Mouse (Mus musculus) layer of hippocampus, postnatal 25 days (tissue): ENCODE measurements around the gene Prg2. TPM values are rescaled to one million over a fixed set of nuclear protein-coding genes. Genes with fewer than 3 reads are reported as not detected.

Experiments used
- DNase-seq, 2 experiments: peaks; one replicate each; pipeline ENCODE4 v3.0.0; 2022; ENCODE audit warnings: mixed read lengths in 2 of 2, low spot score in 1 of 2; ENCODE audit errors: extremely low spot score in 1 of 2
- total RNA-seq, 2 experiments: library from RNA; stranded (reverse); gene quantifications; 2 replicates each; pipeline ENCODE4 v1.2.3; 2021

The Prg2 gene
- total RNA-seq, result not detected

DNA sequence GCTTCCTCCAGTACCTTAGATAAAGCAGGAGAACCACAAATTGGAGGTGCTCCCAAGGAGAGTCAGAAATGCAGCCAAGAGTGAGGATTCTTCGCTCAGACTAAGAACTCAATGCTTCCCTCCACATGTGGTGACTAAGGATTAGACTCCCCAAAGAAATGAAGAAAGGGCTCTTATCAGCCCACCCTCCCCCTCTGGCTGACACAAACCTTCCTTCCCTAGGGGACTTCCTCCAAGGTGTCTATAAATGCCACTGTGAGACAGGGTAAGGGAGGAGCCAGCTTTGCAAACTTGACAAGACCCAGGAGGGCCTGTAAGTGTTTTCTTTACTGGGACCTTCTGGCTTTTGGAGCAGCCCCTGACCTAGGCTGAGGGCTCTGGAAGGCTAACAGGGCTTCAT lies at the start of gene Prg2:
Gene Prg2, plus strand, starts transcription at position 274 of the 400 bp plus-strand sequence.
- no peak for DNase-seq

DNA sequence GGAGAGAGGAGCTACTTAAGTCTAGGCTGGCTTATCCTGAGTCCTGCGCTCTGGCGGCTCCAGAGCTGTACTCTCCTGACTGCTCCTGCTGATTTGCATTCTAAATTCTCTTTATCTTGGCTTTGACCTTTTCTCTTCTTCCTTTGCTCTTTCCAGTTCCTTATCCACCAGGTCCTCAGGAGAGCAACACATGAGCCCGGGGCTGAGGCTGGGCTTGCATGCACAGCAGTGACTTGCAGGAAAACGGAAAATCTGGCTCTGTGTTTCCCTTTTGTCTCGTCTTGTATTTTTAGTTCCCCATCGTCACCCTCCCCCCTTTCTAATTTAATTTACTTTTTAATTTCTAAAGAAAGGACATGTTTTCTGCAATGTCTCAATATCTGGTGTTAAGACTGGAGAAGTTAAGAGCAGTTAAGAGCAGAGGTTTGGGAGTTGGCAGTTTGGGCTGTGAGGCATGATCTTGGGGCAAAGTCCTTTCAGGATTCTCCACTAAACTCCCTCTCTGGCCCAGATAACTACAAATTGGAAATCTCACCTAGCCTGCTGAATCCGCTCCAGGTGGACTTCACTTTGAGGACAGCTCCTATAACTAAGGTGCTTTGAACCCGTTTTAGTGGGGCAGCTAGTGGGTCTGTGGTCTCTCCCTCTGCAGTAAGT lies 46.1 kb upstream of the Prg2 start:
- no peak for DNase-seq

DNA sequence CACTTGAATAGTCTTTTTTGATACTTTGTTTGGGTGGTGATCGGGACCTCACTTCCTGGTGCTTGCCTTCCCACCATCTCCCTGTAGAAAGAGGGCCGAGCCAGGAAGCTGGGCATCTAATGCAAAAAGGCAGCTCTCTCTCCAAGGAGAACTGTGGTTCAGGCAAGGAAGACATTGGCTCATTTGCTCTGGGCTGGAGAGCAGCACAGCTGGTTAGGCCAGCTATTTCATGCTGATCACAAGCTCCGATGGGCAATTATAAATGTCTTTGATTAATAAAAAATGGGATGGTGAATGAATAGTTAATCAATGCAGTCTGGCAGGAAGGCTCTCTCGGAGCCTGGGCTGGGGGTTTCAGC lies 45.6 kb upstream of the Prg2 start:
- no peak for DNase-seq

- DNase-seq, result no peak
These were observed 45.2 kb upstream of the Prg2 start for GRCm38 (mm10) chr2:84935065-84935464.

DNA sequence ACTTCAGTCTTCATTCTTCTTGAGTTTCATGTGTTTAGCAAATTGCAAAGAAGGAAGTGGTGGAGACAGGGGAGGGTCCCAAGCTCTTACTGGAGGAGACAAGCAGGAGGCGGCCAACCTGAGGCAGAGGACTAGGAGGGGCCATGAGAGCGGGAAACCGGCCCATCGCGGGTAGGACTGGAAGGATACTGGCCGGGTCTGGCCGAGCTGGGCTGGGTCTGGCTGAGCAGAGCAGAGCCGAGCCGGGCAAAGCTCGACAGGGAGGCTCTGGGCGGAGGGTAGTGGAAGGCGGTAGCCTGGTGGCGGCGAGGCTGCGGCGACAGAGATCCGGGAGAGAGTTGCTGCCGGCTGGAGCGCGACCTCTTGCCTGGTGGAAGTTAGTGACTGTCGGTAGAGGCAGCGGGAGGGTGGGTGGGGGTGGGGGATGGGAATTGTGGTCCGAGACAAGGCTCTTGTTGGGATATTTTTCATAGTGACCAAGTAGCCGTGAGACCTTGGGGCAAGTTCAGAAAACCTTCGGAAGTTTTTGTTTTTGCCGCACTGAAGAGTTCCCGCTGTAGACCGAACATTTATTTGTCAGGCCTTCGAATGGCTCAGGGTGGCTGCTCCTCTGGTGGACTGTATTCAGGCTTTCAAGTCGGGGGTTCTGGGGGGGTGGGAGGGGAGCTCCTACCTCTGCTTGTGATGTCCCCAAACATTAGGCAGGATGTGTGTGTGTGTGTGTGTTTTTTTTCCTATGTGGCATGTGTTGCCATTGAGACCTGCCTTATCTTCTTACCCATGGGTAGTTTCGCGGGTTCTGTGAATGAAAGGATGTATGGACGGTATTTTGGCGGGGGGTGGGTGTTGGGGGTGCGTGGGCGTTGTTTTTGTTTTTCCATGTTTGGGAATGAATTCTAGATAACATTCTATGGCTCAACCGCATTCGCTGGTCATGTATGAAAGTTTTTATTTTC lies 43.5 kb upstream of the Prg2 start, which contains the start of gene Slc43a3:
Gene Slc43a3, plus strand, starts transcription at position 106 of the 956 bp plus-strand sequence.
- DNase-seq, result no peak

GRCm38 (mm10) chr2:84937491-84938150 lies 42.6 kb upstream of the Prg2 start:
- no peak for DNase-seq

DNA sequence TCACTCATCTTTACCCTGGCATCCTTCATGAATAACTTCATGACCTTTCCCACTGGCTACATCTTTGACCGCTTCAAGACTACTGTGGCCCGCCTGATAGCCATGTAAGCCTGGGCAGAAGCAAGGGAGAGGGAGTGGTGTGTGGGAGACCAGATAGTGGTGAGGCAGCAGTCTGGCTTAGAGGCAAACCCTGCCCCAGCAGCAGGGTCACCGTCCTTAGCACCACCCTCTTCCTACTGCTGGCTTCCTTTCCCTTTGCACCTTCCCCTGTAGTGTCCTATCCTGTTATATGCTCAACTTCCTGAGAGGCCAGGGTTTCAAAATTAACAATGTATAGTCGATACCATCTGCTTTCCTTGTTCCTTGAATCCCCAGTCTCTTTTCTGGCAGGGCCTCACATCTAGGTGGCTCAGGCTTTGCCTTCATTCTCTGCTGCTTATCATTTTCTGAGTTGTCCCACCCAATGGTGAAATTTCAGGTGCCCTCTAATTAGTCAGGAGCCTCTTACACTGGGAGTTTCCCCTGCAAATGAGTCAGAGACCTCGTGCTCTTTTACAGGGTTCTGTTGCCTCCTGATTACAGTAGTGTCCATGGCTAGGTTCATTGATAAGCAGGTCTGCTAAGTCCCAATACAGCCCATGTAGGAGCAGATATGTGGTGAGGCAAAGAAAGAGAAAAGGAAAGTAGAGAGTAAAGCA lies 41.9 kb upstream of the Prg2 start:
- DNase-seq, result no peak

GRCm38 (mm10) chr2:84939306-84939705 lies 41.0 kb upstream of the Prg2 start:
- no peak for DNase-seq

DNA sequence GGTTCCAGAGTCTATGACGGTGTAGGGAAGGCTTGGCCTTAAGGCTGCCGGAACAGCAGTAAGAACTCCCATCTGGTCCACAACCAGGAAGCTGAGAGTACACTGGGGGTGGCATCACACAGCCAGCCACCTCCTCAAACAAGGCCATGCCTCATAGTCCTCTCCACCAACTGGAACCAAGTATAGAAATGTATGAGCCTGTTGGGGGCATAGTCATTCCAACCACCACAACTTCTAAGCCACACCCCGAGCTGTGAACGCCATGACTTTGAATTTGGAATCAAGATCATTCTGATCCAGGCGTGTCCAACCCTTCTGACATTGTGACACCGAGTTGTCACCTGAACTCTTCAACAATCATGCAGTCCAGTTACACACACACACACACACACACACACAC lies 40.5 kb upstream of the Prg2 start:
- no peak for DNase-seq

DNA sequence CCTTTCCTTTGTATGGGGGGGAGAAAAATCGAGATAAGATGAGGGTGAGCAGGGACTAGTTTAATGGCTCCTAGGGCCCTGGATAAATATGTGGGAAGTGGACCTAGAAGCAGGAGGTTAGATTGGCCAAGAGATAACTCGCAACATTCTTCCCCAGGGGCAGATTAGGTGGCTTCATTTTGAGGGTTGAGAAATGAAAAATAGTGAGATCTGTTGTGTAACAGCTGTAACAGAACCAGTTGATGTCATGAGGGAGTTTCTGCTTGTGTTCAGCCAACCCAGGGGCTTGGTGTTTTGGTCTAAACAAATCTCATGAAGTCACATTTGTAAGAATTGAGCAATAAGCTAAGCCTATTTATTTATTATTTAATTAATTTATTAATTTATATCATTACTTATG lies 38.9 kb upstream of the Prg2 start:
- DNase-seq, result no peak

GRCm38 (mm10) chr2:84941795-84942194 lies 38.5 kb upstream of the Prg2 start:
- DNase-seq, result no peak

- no peak for DNase-seq
These were observed 33.0 kb upstream of the Prg2 start for GRCm38 (mm10) chr2:84947154-84947771.

DNA sequence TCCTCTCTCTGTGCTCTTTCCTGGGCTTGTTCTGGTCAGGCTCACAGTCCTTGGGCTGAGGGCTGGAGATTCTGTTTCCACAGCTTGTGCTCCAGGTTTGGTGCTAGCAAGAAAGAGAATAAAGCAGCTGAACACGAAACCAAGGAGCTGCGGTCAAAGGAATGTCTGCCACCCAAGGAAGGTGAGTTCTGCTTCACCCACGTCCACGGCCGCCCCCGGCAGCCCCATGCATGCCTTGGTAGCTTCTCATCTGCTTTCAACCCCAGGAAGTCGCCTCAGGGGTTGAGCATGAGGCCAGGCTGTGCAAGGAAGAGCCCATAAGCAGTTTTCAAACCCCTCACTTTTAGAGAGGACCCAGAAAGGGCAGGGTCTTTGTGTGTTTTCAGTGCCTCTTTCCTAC lies 32.0 kb upstream of the Prg2 start:
- DNase-seq, result no peak

- DNase-seq, result no peak
These were observed 31.5 kb upstream of the Prg2 start for GRCm38 (mm10) chr2:84948721-84949120.

DNA sequence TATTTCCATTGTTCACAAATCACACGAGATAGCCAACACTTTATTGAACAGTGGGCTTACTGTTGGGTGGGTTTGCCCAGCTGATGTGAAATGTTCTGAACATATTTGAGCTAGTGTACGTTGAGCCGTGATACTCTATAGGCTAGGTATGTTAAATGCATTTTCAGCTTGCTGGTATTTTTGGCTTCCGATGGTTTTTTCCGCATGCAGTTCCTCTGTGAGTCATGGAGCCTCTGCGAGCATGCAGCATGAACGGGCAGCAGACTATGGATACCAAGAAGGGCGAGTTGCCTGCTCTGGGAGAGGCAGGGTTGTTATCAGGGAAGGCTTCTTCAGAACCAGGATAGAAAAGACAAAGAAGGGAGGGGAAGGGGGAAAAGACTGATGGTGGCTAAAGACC lies 29.2 kb upstream of the Prg2 start:
- no peak for DNase-seq

- no peak for DNase-seq
These were observed 28.0 kb upstream of the Prg2 start for GRCm38 (mm10) chr2:84952251-84952650.

GRCm38 (mm10) chr2:84952693-84953092 lies 27.6 kb upstream of the Prg2 start:
- DNase-seq, result no peak

- DNase-seq, result no peak
These were observed 24.8 kb upstream of the Prg2 start for GRCm38 (mm10) chr2:84955435-84955834.

DNA sequence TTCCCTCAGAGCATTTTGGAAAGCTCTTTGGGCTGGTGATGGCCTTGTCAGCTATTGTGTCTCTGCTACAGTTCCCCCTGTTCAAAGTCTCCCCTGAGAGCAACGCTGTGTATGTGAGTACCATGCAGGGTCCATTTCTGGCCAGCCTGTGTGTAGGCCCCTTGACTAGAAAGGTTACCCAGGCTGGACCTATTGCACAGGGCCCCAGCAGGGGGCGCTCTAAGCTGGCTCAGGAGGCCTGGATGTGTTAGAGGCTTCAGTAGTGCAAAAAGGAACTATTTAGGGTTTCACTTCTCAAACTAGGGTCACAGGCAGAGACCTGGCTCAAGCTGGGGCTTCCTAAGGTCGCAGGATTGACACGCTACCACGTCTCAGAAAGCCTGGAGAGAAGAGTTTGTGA lies 24.0 kb upstream of the Prg2 start:
- peak; percentile 51 to 71 for DNase-seq

- DNase-seq, result no peak
These were observed 21.5 kb upstream of the Prg2 start for GRCm38 (mm10) chr2:84958588-84959264.
